Mouse (Mus musculus) lung, postnatal 0 days (tissue): ENCODE results near the gene Pick1. TPM values are rescaled to one million over a fixed set of nuclear protein-coding genes. Genes with fewer than 3 reads are reported as not detected.

Experiments used
- ATAC-seq: fragments of 200-750 bp; cut with Nextera tagmentation; 2 replicates; pipeline ENCODE4 v1.8.0; 2017; ENCODE audit warnings: moderate library complexity
- DNase-seq: peaks from one replicate; pipeline ENCODE4 v3.0.0-alpha.2; 2016; ENCODE audit warnings: low spot score
- H3K27ac ChIP-seq: fragments of 300-500 bp; sonication (generic); 2 replicates; pipeline ENCODE4 v1.5.1; 2014; ENCODE audit warnings: antibody characterized with exemption, mild to moderate bottlenecking, low read length, mixed read lengths
- H3K27me3 ChIP-seq: fragments of 300-500 bp; sonication (generic); replicated peaks from 2 replicates; pipeline ENCODE4 v1.6.1; 2014; ENCODE audit warnings: low read length, mixed read lengths; ENCODE audit not compliant: insufficient read depth
- H3K36me3 ChIP-seq: fragments of 300-500 bp; sonication (generic); 2 replicates; pipeline ENCODE4 v1.6.1; 2014; ENCODE audit warnings: low read length, mixed read lengths; ENCODE audit not compliant: insufficient read depth
- H3K4me1 ChIP-seq: fragments of 300-500 bp; sonication (generic); 2 replicates; pipeline ENCODE4 v1.6.1; 2014; ENCODE audit warnings: antibody characterized with exemption, low read depth, low read length, mixed read lengths; ENCODE audit not compliant: insufficient read depth
- H3K4me2 ChIP-seq: fragments of 300-500 bp; sonication (generic); replicated peaks from 2 replicates; pipeline ENCODE4 v1.6.1; 2014; ENCODE audit warnings: low read depth, mild to moderate bottlenecking, low read length, moderate library complexity, mixed read lengths
- H3K4me3 ChIP-seq: fragments of 300-500 bp; sonication (generic); 2 replicates; pipeline ENCODE4 v1.5.1; 2014; ENCODE audit warnings: low read depth, low read length
- H3K9ac ChIP-seq: fragments of 300-500 bp; sonication (generic); replicated peaks from 2 replicates; pipeline ENCODE4 v1.6.1; 2014; ENCODE audit warnings: low read depth, mild to moderate bottlenecking
- H3K9me3 ChIP-seq: fragments of 300-500 bp; sonication (generic); 2 replicates; pipeline ENCODE4 v1.6.1; 2016; ENCODE audit warnings: low read length, mixed read lengths
- CTCF ChIP-seq: IDR thresholded peaks from 2 replicates; pipeline ENCODE4 v1.5.1; 2016; ENCODE audit warnings: antibody characterized with exemption, mild to moderate bottlenecking
- EP300 ChIP-seq: IDR thresholded peaks from 2 replicates; pipeline ENCODE4 v1.6.1; 2016; ENCODE audit warnings: antibody characterized with exemption, mild to moderate bottlenecking, control low read depth
- WGBS: fragments of 180-500 bp; shearing (Covaris S2); extraction: QIAGEN DNeasy Blood & Tissue Kit; methylation state at CpG from one replicate; pipeline ENCODE4 v1.1.7; 2014; 5-methylcytosine and 5-hydroxymethylcytosine counted together
- polyA plus RNA-seq: library from polyadenylated mRNA; unstranded; fragments of >200 nt; fragmentation: Nextera tagmentation; extraction: Ambion mirVana; gene quantifications from 2 replicates; pipeline ENCODE4 v1.2.1, GENCODE M21; 2015

The Pick1 gene
- polyA plus RNA-seq, 1 experiment from 2014 or later, result 22.0 TPM

GRCm38 (mm10) chr15:79208211-79208610 lies 20.8 kb upstream of the Pick1 start:
- H3K4me1 ChIP-seq, result no peaks in the 10 kb centered on the region
- no peak overlapping the region for H3K4me3 ChIP-seq
- WGBS, result 69% methylated on average over 6 of the region's 6 CpGs
- H3K4me2 ChIP-seq, result no peak overlapping the region
- H3K36me3 ChIP-seq, result no peaks in the 10 kb centered on the region
- H3K9me3 ChIP-seq, result no peaks in the 10 kb centered on the region
- no peak overlapping the region for H3K27ac ChIP-seq
- H3K9ac ChIP-seq, result no peak overlapping the region
- no peak for DNase-seq
- ATAC-seq, result no peak
- H3K27me3 ChIP-seq, result no peaks in the 10 kb centered on the region
- TF ChIP-seq EP300, result no peak
- TF ChIP-seq CTCF, result no peak

- H3K36me3 ChIP-seq, result no peaks in the 10 kb centered on the region
- no peak overlapping the region for H3K4me3 ChIP-seq
- no peak overlapping the region for H3K27ac ChIP-seq
- no peaks in the 10 kb centered on the region for H3K4me1 ChIP-seq
- peak; percentile 32 for DNase-seq
- H3K4me2 ChIP-seq, result no peak overlapping the region
- H3K9me3 ChIP-seq, result no peaks in the 10 kb centered on the region
- WGBS, result 65% methylated on average over 23 of the region's 27 CpGs
- peak; percentile 65 for ATAC-seq
- TF ChIP-seq CTCF (no peak), EP300 (no peak)
- H3K27me3 ChIP-seq, result no peaks in the 10 kb centered on the region
- no peak overlapping the region for H3K9ac ChIP-seq
Observed at GRCm38 (mm10) chr15:79208758-79209439, 20.1 kb upstream of the Pick1 start.

- Histone ChIP-seq H3K4me1 (no peaks in the 10 kb centered on the region), H3K9me3 (no peaks in the 10 kb centered on the region), H3K36me3 (no peaks in the 10 kb centered on the region), H3K4me3 (no peak overlapping the region), H3K9ac (no peak overlapping the region), H3K27me3 (no peaks in the 10 kb centered on the region), H3K4me2 (no peak overlapping the region), H3K27ac (no peak overlapping the region)
- ATAC-seq (no peak), DNase-seq (no peak)
- WGBS, result 82% methylated on average over 2 of the region's 2 CpGs
- TF ChIP-seq EP300 (no peak), CTCF (no peak)
Observed at GRCm38 (mm10) chr15:79210357-79210756, 18.6 kb upstream of the Pick1 start.

- WGBS, result 89% methylated on average over 25 of the region's 26 CpGs
- Histone ChIP-seq H3K4me2 (no peak overlapping the region), H3K4me3 (no peak overlapping the region), H3K4me1 (no peaks in the 10 kb centered on the region), H3K27me3 (no peaks in the 10 kb centered on the region), H3K36me3 (no peaks in the 10 kb centered on the region), H3K27ac (no peak overlapping the region), H3K9me3 (no peaks in the 10 kb centered on the region), H3K9ac (no peak overlapping the region)
- no peak for ATAC-seq
- DNase-seq, result no peak
- TF ChIP-seq CTCF (no peak), EP300 (no peak)
Observed at GRCm38 (mm10) chr15:79212750-79213446, 16.1 kb upstream of the Pick1 start.

GRCm38 (mm10) chr15:79213591-79213990 lies 15.4 kb upstream of the Pick1 start:
- no peak for TF ChIP-seq CTCF
- no peak for TF ChIP-seq EP300
- Histone ChIP-seq H3K27me3 (no peaks in the 10 kb centered on the region), H3K9me3 (no peaks in the 10 kb centered on the region), H3K4me1 (no peaks in the 10 kb centered on the region), H3K4me2 (no peak overlapping the region), H3K4me3 (no peak overlapping the region), H3K27ac (no peak overlapping the region), H3K9ac (no peak overlapping the region), H3K36me3 (no peaks in the 10 kb centered on the region)
- peak; percentile 63 for ATAC-seq
- WGBS, result 43% methylated on average over 6 of the region's 6 CpGs
- DNase-seq, result peak; percentile 50

GRCm38 (mm10) chr15:79216191-79216590 lies 12.8 kb upstream of the Pick1 start:
- H3K27me3 ChIP-seq, result no peaks in the 10 kb centered on the region
- DNase-seq (no peak), ATAC-seq (no peak)
- H3K36me3 ChIP-seq, result no peaks in the 10 kb centered on the region
- TF ChIP-seq EP300 (no peak), CTCF (no peak)
- H3K27ac ChIP-seq, result no peak overlapping the region
- H3K4me1 ChIP-seq, result no peaks in the 10 kb centered on the region
- no peak overlapping the region for H3K4me2 ChIP-seq
- H3K9ac ChIP-seq, result no peak overlapping the region
- 57% methylated on average over 3 of the region's 3 CpGs for WGBS
- H3K9me3 ChIP-seq, result no peaks in the 10 kb centered on the region
- H3K4me3 ChIP-seq, result no peak overlapping the region
